Mouse (Mus musculus): ENCODE results near the gene Filip1l.

The Filip1l gene

GRCm38 (mm10) chr16:57397845-57398244 lies 45.0 kb downstream of the Filip1l start:
- no peak for DNase-seq (ENCODE audit: low spot score in 2 of 2)

GRCm38 (mm10) chr16:57398387-57399214 lies 45.7 kb downstream of the Filip1l start:
- DNase-seq (ENCODE audit: low spot score in 2 of 2) = peak; percentile 56 to 57

GRCm38 (mm10) chr16:57399566-57399965 lies 46.7 kb downstream of the Filip1l start:
- no peak for DNase-seq (ENCODE audit: low spot score in 2 of 2)

- DNase-seq (ENCODE audit: low spot score in 2 of 2) = no peak
These were observed 48.8 kb downstream of the Filip1l start for GRCm38 (mm10) chr16:57401702-57402101.

- no peak for DNase-seq (ENCODE audit: low spot score in 2 of 2)
These were observed 50.0 kb downstream of the Filip1l start for GRCm38 (mm10) chr16:57402910-57403309.

GRCm38 (mm10) chr16:57403825-57404224 lies 50.9 kb downstream of the Filip1l start:
- no peak for DNase-seq (ENCODE audit: low spot score in 2 of 2)

- no peak for DNase-seq (ENCODE audit: low spot score in 2 of 2)
These were observed 59.9 kb downstream of the Filip1l start for GRCm38 (mm10) chr16:57412766-57413165.

GRCm38 (mm10) chr16:57416049-57416448 lies 63.2 kb downstream of the Filip1l start:
- no peak for DNase-seq (ENCODE audit: low spot score in 2 of 2)

GRCm38 (mm10) chr16:57417017-57417416 lies 64.1 kb downstream of the Filip1l start:
- DNase-seq (ENCODE audit: low spot score in 2 of 2) = no peak

- no peak for DNase-seq (ENCODE audit: low spot score in 2 of 2)
These were observed 65.1 kb downstream of the Filip1l start for GRCm38 (mm10) chr16:57417955-57418354.

- no peak for DNase-seq (ENCODE audit: low spot score in 2 of 2)
These were observed 66.4 kb downstream of the Filip1l start for GRCm38 (mm10) chr16:57419332-57419731.

GRCm38 (mm10) chr16:57419881-57420280 lies 67.0 kb downstream of the Filip1l start:
- DNase-seq (ENCODE audit: low spot score in 2 of 2) = no peak

- no peak for DNase-seq (ENCODE audit: low spot score in 2 of 2)
These were observed 68.1 kb downstream of the Filip1l start for GRCm38 (mm10) chr16:57420773-57421556.

GRCm38 (mm10) chr16:57421680-57422417 lies 69.0 kb downstream of the Filip1l start:
- no peak for DNase-seq (ENCODE audit: low spot score in 2 of 2)

- DNase-seq (ENCODE audit: low spot score in 2 of 2) = no peak
These were observed 70.3 kb downstream of the Filip1l start for GRCm38 (mm10) chr16:57423001-57423800.

- no peak for DNase-seq (ENCODE audit: low spot score in 2 of 2)
These were observed 73.8 kb downstream of the Filip1l start for GRCm38 (mm10) chr16:57426680-57427079.

- peak; percentile 52 to 72 for DNase-seq (ENCODE audit: low spot score in 2 of 2)
These were observed 74.8 kb downstream of the Filip1l start for GRCm38 (mm10) chr16:57427516-57428285.

GRCm38 (mm10) chr16:57428977-57429376 lies 76.1 kb downstream of the Filip1l start:
- no peak for DNase-seq (ENCODE audit: low spot score in 2 of 2)

GRCm38 (mm10) chr16:57431294-57431693 lies 78.4 kb downstream of the Filip1l start:
- no peak for DNase-seq (ENCODE audit: low spot score in 2 of 2)

GRCm38 (mm10) chr16:57433173-57433572 lies 80.3 kb downstream of the Filip1l start:
- DNase-seq (ENCODE audit: low spot score in 2 of 2) = no peak
